Mouse (Mus musculus): ENCODE results near the gene Dtx4.
A peak's percentile ranks its signal among the peaks of the same experiment; 100 is the strongest.

Gene Dtx4

GRCm38 (mm10) chr19:12465530-12466144 is 35.6 kb downstream of the Dtx4 start:
- no peak for DNase-seq (ENCODE audit: low read depth)

DNA sequence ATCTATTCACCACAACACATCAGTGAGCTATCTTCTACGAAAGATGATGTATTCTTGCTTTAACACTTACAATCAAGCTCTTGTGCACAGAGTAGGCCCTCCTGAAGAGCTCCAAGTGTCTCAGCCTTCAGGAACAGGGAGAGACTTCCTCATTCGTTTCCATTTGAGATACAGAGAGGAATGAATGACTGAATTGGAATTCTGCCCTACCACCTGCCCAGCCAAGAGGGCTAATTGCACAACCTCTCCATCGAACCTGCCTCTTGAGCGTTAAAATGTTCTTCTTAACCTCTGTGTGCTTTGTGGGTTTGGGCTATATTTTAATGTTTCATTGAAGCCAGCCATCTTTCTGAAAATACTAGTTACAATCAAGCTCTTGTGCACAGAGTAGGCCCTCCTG is 36.6 kb downstream of the Dtx4 start:
- no peak for DNase-seq (ENCODE audit: low read depth)

- DNase-seq (ENCODE audit: low read depth) = no peak
These were observed 37.1 kb downstream of the Dtx4 start for GRCm38 (mm10) chr19:12464127-12464526.

GRCm38 (mm10) chr19:12463722-12464035 is 37.6 kb downstream of the Dtx4 start:
- DNase-seq (ENCODE audit: low read depth) = no peak

DNA sequence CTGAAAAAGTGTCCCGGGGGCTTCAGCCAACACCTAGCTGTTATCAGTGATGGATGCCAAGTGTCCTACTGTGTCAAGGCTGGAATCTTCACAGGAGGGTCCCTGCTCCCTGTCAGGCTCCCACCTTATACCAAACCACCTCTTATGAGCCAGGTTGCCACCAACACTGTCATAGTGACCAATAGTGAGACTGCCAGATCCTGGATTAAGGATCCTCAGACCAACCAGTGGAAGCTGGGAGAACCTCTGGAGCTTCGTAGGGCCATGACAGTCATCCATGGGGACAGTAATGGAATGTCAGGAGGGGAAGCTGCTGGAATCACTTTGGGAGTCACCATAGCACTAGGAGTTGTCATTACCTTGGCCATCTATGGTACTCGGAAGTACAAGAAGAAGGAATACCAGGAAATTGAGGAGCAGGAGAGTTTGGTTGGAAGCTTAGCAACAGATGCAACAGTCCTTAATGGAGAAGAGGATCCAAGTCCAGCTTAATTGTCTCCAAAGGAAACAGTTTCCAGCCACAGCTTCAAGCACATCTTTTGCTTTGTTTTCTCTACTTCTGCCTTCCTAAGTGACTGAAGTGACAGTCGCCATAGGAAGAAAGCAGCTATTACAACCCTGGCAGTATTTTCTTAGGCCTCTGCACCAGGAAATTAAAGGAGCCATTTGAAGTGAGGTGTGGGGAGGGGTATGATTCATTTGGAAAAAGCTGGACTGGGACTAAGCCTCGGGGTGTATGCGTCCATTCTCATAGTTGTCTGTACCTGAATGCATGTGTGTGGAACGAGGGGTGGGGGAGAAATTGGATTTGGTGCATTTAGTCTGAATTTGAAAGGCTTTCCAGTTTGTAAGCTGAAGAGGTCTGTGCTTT is 38.2 kb downstream of the Dtx4 start:
- no peak for DNase-seq (ENCODE audit: low read depth)

GRCm38 (mm10) chr19:12460282-12461249 is 40.7 kb downstream of the Dtx4 start, which contains the start of gene Mpeg1:
Gene Mpeg1, plus strand, starts transcription at chr19:12460779.
- DNase-seq (ENCODE audit: low read depth) = no peak

DNA sequence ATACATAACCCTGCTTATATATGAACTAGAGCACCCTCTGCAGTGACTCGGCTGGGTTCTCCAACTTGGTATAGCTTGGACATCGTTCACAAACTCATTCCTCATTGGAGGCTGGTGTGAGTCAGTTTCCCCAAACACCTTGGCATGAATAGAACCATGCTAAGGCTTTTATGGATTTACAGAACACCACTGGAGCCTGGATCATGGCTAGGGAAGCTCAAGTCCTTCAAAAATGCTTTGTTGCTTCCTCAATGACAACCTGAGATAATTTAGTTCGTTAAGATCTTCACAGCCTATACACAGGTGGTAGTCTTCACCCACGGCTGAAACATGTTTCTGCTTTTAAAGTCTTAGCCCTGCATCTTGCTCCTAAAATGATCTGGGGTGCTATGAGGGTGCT is 41.7 kb downstream of the Dtx4 start:
- DNase-seq (ENCODE audit: low read depth) = no peak

DNA sequence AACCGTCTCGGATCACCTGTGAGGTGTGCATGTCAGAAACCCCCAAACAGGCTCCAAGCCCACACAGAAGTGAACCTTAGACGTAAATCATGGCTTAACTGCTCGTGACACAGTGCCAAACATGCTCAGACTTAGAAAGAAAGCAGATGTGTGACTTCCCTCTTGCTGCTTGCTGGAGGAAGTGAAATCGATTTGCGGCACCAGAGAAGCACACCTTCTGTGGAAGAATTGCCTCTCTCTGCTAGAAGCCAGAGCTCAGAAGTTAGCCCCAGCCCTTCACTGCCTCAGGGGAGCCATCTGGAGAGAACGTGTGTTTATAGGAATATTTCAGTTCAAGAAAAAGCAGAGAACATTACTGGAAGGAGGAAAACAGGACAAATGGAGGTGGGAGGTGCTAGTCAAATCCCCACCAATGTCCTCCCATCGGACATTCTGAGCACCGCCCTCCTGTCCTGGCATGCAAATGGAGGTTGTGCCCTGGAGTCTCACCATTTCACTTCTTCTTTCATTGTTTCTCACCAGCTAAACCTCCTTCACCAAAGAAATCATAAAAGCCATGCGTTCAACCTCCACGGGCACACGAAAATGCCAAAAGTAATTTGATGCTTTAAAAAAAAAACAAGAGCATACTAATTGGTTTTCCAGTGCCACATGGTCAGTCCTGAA is 43.7 kb downstream of the Dtx4 start:
- DNase-seq (ENCODE audit: low read depth) = no peak

DNA sequence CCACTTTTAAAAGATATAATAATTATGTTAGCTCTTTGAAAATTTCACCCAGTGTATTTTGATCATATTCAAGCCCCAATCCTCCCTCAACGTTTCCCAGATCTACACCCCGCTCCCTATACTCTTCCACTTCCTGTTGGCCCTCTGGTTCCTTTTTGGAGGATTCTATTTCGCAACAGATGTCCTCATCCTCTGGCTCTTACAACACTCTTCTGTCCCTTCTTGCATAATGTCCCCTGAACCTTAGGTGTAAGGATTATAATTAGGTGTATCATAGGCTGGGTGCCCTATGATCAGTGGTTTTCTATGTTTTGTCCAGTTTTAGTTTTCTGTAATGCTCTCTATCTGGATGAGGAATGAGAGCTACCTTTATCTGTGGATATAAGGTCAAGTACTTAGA is 56.2 kb downstream of the Dtx4 start:
- no peak for DNase-seq (ENCODE audit: low read depth)

GRCm38 (mm10) chr19:12442560-12442959 is 58.7 kb downstream of the Dtx4 start:
- no peak for DNase-seq (ENCODE audit: low read depth)

GRCm38 (mm10) chr19:12440103-12440725 is 61.0 kb downstream of the Dtx4 start:
- DNase-seq (ENCODE audit: low read depth) = no peak

DNA sequence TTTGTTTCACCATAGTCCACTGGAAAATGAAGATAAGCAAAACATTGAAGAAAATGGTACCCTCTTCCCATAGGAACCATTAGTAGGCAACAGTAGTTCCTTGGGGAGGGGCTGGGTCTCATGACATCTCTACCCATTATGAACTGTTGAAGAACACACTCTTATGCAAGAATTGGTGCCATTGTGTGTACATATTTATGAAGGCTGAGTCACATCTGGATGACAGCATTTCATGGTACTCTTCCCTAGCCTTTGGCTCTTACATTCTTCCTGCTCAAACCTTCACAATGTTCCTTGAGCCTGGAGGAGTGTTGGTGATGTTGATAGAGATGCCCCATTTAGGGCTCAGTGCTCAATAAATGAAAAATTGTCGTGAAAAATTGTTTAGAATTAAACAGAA is 61.7 kb downstream of the Dtx4 start:
- no peak for DNase-seq (ENCODE audit: low read depth)

DNA sequence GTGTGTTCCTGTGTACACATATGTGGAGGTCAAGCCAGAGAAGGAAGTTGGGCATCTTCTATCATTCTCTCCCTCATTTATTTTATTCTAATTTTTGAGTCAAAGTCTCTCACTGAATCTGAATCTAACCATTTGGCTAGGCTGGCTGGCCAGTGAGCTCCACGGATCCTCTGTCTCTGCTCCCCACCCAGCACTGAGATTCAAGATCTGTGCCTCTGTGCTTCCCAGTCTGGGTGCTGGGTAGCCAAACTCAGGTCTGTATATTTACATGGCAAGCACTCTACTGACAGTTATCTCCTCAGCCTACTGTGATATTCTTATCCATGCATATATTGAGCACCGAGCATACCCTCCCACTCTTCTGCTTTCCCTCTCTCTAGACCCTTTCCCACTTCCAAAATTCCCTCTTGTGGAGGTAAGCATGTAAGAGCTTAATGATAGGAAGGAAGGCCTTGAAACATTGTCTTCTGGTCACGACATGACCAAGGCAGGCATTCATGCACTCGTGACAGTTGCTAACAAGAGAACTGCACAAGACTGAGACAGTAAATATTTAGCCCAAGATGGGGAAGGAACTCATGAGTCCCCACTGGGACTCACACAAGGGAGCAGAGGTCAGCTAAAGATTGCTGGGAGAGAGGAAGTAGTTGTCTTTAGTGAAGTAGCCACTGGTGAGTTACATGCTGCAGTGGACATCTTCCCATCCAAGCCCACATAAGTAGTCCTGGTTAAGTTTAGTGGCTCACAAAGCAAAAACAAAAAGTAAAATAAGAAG is 65.3 kb downstream of the Dtx4 start:
- DNase-seq (ENCODE audit: low read depth) = no peak

DNA sequence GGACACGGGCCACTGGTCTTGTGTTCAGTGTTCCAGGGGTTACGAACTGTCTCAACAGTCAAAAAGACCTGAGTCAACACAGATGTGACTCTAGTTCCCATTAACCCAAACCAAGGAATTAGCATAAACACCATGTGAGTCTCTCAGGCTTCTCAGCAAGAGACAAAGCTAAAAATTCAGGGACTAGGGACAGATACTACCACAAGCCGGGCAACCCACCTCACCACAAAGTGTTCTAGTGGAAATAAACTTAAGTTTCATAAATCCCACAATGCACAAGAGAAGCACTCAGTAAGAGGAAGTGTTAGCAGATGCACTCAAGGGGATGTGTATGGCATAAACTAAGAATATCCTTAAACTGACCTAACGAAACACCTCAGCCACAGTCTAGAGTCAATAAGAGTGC is 66.2 kb downstream of the Dtx4 start:
- no peak for DNase-seq (ENCODE audit: low read depth)

DNA sequence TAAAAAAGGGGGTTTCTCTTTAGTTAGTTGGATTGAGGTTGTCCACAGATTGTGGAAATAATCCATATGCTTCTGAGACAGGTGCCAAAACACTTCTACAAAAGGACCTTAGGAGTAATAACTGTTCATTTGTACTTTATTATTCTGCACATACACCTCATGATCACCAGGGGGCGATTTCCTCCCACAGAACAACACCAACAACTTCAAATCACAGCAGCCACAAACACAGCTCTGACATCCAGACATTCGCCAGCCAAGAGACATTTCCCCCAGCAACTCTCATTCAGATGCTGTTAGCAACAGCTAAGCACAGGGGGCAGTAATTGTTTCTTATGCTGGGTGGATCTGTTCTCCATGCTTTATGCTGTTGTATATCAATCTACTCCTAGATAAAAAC is 68.2 kb downstream of the Dtx4 start:
- peak; percentile 48 for DNase-seq (ENCODE audit: low read depth)

DNA sequence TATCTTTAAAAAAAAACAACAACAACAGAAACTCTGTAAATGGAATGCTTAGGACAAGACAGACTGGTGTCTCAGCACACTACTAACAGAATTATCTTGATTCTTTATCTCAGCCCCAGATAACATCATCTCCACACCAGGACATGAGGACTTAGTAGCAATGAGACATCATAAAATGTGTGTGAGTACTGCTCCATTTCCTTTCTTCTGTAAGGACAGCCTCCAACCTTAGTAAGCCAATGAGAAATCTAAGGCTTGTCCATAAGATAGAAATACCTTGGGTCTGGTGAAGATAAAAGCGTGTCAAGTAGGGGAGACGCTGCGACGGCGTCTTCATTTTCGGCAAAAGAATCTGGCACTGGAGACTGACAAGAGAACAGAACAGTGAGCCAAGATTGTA is 73.6 kb downstream of the Dtx4 start, which contains the start of gene Pfpl:
Gene Pfpl, plus strand, starts transcription at position 301 of the 400 bp plus-strand sequence.
- no peak for DNase-seq (ENCODE audit: low read depth)

DNA sequence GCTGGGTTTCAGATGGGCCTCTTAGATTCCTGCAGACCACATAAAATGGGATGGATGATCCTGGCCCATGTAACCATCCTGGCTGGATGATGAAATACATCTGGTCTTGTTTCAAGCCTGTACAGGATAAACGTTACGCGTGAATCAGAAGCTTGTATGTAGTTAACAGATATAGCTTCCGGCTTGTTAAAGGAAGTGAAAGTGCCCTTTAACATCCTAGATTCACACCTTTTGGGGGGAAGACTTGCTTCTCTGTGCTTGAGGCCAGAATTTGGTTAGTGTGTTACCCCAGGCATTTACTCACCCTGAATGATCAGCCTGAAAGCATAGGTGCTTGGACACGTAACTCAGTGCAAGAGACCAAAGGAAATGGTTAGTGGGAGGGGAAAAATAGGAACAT is 74.2 kb downstream of the Dtx4 start:
- DNase-seq (ENCODE audit: low read depth) = no peak

GRCm38 (mm10) chr19:12421680-12422079 is 79.6 kb downstream of the Dtx4 start:
- DNase-seq (ENCODE audit: low read depth) = no peak

- DNase-seq (ENCODE audit: low read depth) = no peak
These were observed 80.7 kb downstream of the Dtx4 start for GRCm38 (mm10) chr19:12420555-12420954.

DNA sequence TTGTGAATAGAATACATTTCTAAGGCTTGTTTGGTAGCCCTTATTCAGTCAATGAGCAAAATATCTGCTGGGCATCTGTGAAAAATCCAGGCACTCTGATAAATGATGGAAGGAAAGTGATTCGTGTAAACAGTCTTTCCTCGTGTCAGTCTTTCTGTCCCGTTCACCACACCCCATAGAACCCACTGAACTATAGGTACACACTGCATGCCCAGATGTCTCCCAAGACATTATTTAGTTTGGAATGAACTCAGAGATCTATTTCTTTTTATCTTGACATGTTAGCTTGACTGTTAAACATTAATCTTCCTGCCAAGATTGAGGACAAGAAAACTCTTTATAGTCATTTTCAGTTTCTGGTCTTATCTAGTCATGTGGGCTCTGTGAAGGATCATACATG is 82.9 kb downstream of the Dtx4 start:
- no peak for DNase-seq (ENCODE audit: low read depth)

DNA sequence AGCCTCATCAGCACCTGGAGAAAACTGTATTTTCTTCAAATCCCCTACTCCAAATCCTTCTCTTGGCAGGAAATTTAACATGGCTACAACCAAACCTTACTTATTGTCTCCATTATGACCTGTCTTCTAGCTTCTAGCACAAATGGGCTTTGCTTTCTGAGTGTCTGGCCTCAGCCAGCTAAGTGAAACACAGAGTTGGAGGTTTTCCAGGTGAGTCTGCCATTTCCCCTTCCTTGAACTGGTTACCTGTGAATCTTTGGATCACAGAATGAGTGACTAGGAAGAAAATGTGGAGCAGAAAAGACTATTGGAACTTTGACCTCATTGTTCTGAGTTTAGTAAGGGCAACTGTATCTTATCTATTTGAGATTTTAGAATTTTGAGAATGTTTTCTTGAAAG is 83.9 kb downstream of the Dtx4 start, which contains the start of gene Olfr1441:
Gene Olfr1441, plus strand, starts transcription at position 73 of the 400 bp plus-strand sequence.
- DNase-seq (ENCODE audit: low read depth) = no peak

Data from induced T-regulatory cell, adult 2 months (primary cell).